Mouse (Mus musculus) T-helper 1 cell (primary cell): ENCODE data around the gene Neu4.
"Not testable (repeated sequence)": the region's sequence is repeated elsewhere in the genome, so short reads cannot be mapped to it uniquely, and the experiment has no call there.

Experiments used
- in situ Hi-C: fragments of 300-600 bp; cut with MboI, MseI; formaldehyde crosslinking; loops from one replicate; pipeline ENCODE4 v1.15.1; 2025; ENCODE audit warnings: high pct_unique_total_duplicates

Gene Neu4

GRCm38 (mm10) chr1:94020151-94020550, at the start of gene Neu4:
TSS of gene Neu4 (plus strand) at chr1:94020451.
- in situ Hi-C loops = no loop called here

- in situ Hi-C loops = not testable (repeated sequence)
Measured at GRCm38 (mm10) chr1:93970797-93971196, 49.5 kb upstream of the Neu4 start.

GRCm38 (mm10) chr1:93975764-93976163, 44.5 kb upstream of the Neu4 start:
- in situ Hi-C loops = not testable (repeated sequence)

GRCm38 (mm10) chr1:93978287-93978686, 42.0 kb upstream of the Neu4 start:
- in situ Hi-C loops = not testable (repeated sequence)

- in situ Hi-C loops = loop anchor here (5.0 kb wide), 1 partner anchor 134 kb away; no protein-coding TSS in a partner anchor
Measured at GRCm38 (mm10) chr1:93980932-93981331, 39.3 kb upstream of the Neu4 start.

GRCm38 (mm10) chr1:93986167-93986566, 34.1 kb upstream of the Neu4 start:
- in situ Hi-C loops = loop anchor here (5.0 kb wide), 1 partner anchor 91 kb away; no protein-coding TSS in a partner anchor

GRCm38 (mm10) chr1:93988786-93989185, 31.5 kb upstream of the Neu4 start:
- in situ Hi-C loops = loop anchor here (5.0 kb wide), 1 partner anchor 89 kb away; no protein-coding TSS in a partner anchor

GRCm38 (mm10) chr1:93990209-93990608, 30.0 kb upstream of the Neu4 start, which contains the start of gene Gal3st2c:
TSS of gene Gal3st2c (plus strand) at chr1:93990509.
- in situ Hi-C loops = loop anchor here (5.0 kb wide), 1 partner anchor 68 kb away; no protein-coding TSS in a partner anchor

- in situ Hi-C loops = loop anchor here (5.0 kb wide), 1 partner anchor 69 kb away; no protein-coding TSS in a partner anchor
Measured at GRCm38 (mm10) chr1:93991068-93991467, 29.2 kb upstream of the Neu4 start.

- in situ Hi-C loops = loop anchor here (5.0 kb wide), 1 partner anchor 69 kb away; no protein-coding TSS in a partner anchor
Measured at GRCm38 (mm10) chr1:93991491-93991890, 28.8 kb upstream of the Neu4 start.

- in situ Hi-C loops = no loop called here
Measured at GRCm38 (mm10) chr1:94001023-94001422, 19.2 kb upstream of the Neu4 start.

GRCm38 (mm10) chr1:94005954-94006506, 14.2 kb upstream of the Neu4 start:
- in situ Hi-C loops = loop anchor here (5.0 kb wide), 1 partner anchor 134 kb away; no protein-coding TSS in a partner anchor

GRCm38 (mm10) chr1:94008826-94009225, 11.4 kb upstream of the Neu4 start:
- in situ Hi-C loops = loop anchor here (5.0 kb wide), 1 partner anchor 137 kb away; no protein-coding TSS in a partner anchor

- in situ Hi-C loops = loop anchor here (5.0 kb wide), 1 partner anchor 66 kb away; no protein-coding TSS in a partner anchor
Measured at GRCm38 (mm10) chr1:94011643-94012042, 8.6 kb upstream of the Neu4 start.

GRCm38 (mm10) chr1:94027506-94028108, 7.4 kb downstream of the Neu4 start:
- in situ Hi-C loops = loop anchor here (25.0 kb wide), 1 partner anchor 540 kb away; the partner anchor contains the start of gene Hdlbp

GRCm38 (mm10) chr1:94028741-94029140, 8.5 kb downstream of the Neu4 start:
- in situ Hi-C loops = loop anchor here (25.0 kb wide), 1 partner anchor 541 kb away; the partner anchor contains the start of gene Hdlbp

GRCm38 (mm10) chr1:94033075-94033602, 12.9 kb downstream of the Neu4 start:
- in situ Hi-C loops = loop anchor here (25.0 kb wide), 1 partner anchor 546 kb away; the partner anchor contains the start of gene Hdlbp

- in situ Hi-C loops = loop anchor here (25.0 kb wide), 1 partner anchor 548 kb away; the partner anchor contains the start of gene Hdlbp
Measured at GRCm38 (mm10) chr1:94034984-94035743, 14.9 kb downstream of the Neu4 start.

GRCm38 (mm10) chr1:94040391-94040790, 20.1 kb downstream of the Neu4 start:
- in situ Hi-C loops = loop anchor here (25.0 kb wide), 1 partner anchor 553 kb away; the partner anchor contains the start of gene Hdlbp

GRCm38 (mm10) chr1:94045559-94045958, 25.3 kb downstream of the Neu4 start:
- in situ Hi-C loops = loop anchor here (25.0 kb wide), 1 partner anchor 558 kb away; the partner anchor contains the start of gene Hdlbp

- in situ Hi-C loops = loop anchor here (25.0 kb wide), 1 partner anchor 559 kb away; the partner anchor contains the start of gene Hdlbp
Measured at GRCm38 (mm10) chr1:94046544-94046943, 26.3 kb downstream of the Neu4 start.
